Mouse (Mus musculus) stomach, postnatal 0 days (tissue): ENCODE data around the gene L3mbtl4. TPM values are rescaled to one million over a fixed set of nuclear protein-coding genes. Genes with fewer than 3 reads are reported as not detected.

Experiments used
- ATAC-seq: fragments of 200-750 bp; cut with Nextera tagmentation; 2 replicates; pipeline ENCODE4 v1.8.0; 2017; ENCODE audit not compliant: low FRiP score, low TSS enrichment
- DNase-seq: peaks from one replicate; pipeline ENCODE4 v3.0.0-alpha.2; 2016; ENCODE audit warnings: low spot score
- H3K27ac ChIP-seq: fragments of 300-500 bp; sonication (generic); replicated peaks from 2 replicates; pipeline ENCODE4 v1.5.1; 2014; ENCODE audit warnings: mild to moderate bottlenecking, control low read depth
- H3K27me3 ChIP-seq: fragments of 300-500 bp; sonication (generic); 2 replicates; pipeline ENCODE4 v1.6.1; 2014; ENCODE audit warnings: low read length; ENCODE audit not compliant: control insufficient read depth, insufficient read depth
- H3K36me3 ChIP-seq: fragments of 300-500 bp; sonication (generic); 2 replicates; pipeline ENCODE4 v1.6.1; 2014; ENCODE audit warnings: low read length, mixed read lengths; ENCODE audit not compliant: control insufficient read depth, insufficient read depth
- H3K4me1 ChIP-seq: fragments of 300-500 bp; sonication (generic); replicated peaks from 2 replicates; pipeline ENCODE4 v1.6.1; 2014; ENCODE audit warnings: antibody characterized with exemption; ENCODE audit not compliant: control insufficient read depth, insufficient read depth
- H3K4me2 ChIP-seq: fragments of 300-500 bp; sonication (generic); replicated peaks from 2 replicates; pipeline ENCODE4 v1.6.1; 2014; ENCODE audit warnings: low read depth, mild to moderate bottlenecking, control low read depth, moderate library complexity
- H3K4me3 ChIP-seq: fragments of 300-500 bp; sonication (generic); 2 replicates; pipeline ENCODE4 v1.5.1; 2014; ENCODE audit warnings: low read depth, low read length, control low read depth
- H3K9ac ChIP-seq: fragments of 300-500 bp; sonication (generic); 2 replicates; pipeline ENCODE4 v1.6.1; 2014; ENCODE audit warnings: mild to moderate bottlenecking, low read length, control low read depth, mixed read lengths
- H3K9me3 ChIP-seq: fragments of 300-500 bp; sonication (generic); 2 replicates; pipeline ENCODE4 v1.6.1; 2016; ENCODE audit warnings: low read length; ENCODE audit not compliant: control insufficient read depth
- CTCF ChIP-seq: IDR thresholded peaks from 2 replicates; pipeline ENCODE4 v1.5.1; 2016; ENCODE audit warnings: antibody characterized with exemption, low read depth, mild to moderate bottlenecking, moderate library complexity
- EP300 ChIP-seq: optimal IDR thresholded peaks from 2 replicates; pipeline ENCODE3; 2016; ENCODE audit warnings: antibody characterized with exemption
- WGBS: fragments of 180-500 bp; shearing (Covaris S2); extraction: QIAGEN DNeasy Blood & Tissue Kit; methylation state at CpG from one replicate; pipeline ENCODE4 v1.1.7; 2014; 5-methylcytosine and 5-hydroxymethylcytosine counted together
- polyA plus RNA-seq: library from polyadenylated mRNA; unstranded; fragments of >200 nt; fragmentation: Nextera tagmentation; extraction: Ambion mirVana; gene quantifications from 2 replicates; pipeline ENCODE4 v1.2.1, GENCODE M21; 2015

The L3mbtl4 gene
- polyA plus RNA-seq, 1 experiment from 2014 or later: not detected

GRCm38 (mm10) chr17:68631396-68631795, 357.8 kb downstream of the L3mbtl4 start:
- 84% methylated on average over 8 of the region's 8 CpGs for WGBS
- ATAC-seq: no peak
- DNase-seq: no peak
- no peaks in the 10 kb centered on the region for H3K4me1 ChIP-seq
- H3K4me2 ChIP-seq: no peak overlapping the region
- no peak overlapping the region for H3K9ac ChIP-seq
- H3K9me3 ChIP-seq: no peaks in the 10 kb centered on the region
- H3K4me3 ChIP-seq: no peak overlapping the region
- TF ChIP-seq CTCF (no peak), EP300 (no peak)
- H3K27me3 ChIP-seq: no peaks in the 10 kb centered on the region
- no peak overlapping the region for H3K27ac ChIP-seq
- no peaks in the 10 kb centered on the region for H3K36me3 ChIP-seq

DNA sequence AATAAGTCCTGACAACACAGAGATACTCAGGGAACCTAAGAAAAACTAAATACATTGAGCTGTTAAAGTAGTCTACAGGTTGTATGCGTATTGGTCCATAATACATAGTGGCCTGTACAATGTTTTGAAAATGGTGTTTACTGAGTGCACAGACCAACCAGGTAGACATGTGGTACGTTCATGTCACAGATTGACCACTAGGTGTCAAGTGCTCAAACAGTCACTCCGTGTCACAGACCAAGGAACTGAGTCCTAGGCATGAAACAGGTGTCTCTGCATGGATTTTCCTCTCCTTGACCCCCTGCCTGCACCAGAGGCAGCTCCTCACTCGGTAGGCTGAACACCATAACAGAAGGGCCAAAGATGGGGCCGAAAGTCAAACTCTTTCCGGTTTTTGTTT, 366.6 kb downstream of the L3mbtl4 start:
- 69% methylated on average over 6 of the region's 6 CpGs for WGBS
- H3K4me1 ChIP-seq: no peaks in the 10 kb centered on the region
- no peak overlapping the region for H3K4me3 ChIP-seq
- DNase-seq (no peak), ATAC-seq (no peak)
- H3K27me3 ChIP-seq: no peaks in the 10 kb centered on the region
- no peak overlapping the region for H3K27ac ChIP-seq
- no peak overlapping the region for H3K9ac ChIP-seq
- H3K4me2 ChIP-seq: no peak overlapping the region
- H3K36me3 ChIP-seq: no peaks in the 10 kb centered on the region
- TF ChIP-seq EP300 (no peak), CTCF (peak; percentile 21; the same call in 1 of the 2 replicates)
- H3K9me3 ChIP-seq: no peaks in the 10 kb centered on the region

GRCm38 (mm10) chr17:68642521-68643088, 369.0 kb downstream of the L3mbtl4 start:
- Histone ChIP-seq H3K9ac (no peak overlapping the region), H3K36me3 (no peaks in the 10 kb centered on the region), H3K4me2 (no peak overlapping the region), H3K4me1 (no peaks in the 10 kb centered on the region), H3K27ac (no peak overlapping the region), H3K27me3 (no peaks in the 10 kb centered on the region), H3K4me3 (no peak overlapping the region), H3K9me3 (no peaks in the 10 kb centered on the region)
- no peak for ATAC-seq
- no peak for DNase-seq
- WGBS: 71% methylated on average over 5 of the region's 5 CpGs
- TF ChIP-seq EP300 (no peak), CTCF (no peak)

GRCm38 (mm10) chr17:68666528-68666927, 392.9 kb downstream of the L3mbtl4 start:
- 50% methylated on average over 1 of the region's 1 CpGs for WGBS
- Histone ChIP-seq H3K27ac (no peak overlapping the region), H3K9me3 (no peaks in the 10 kb centered on the region), H3K36me3 (no peaks in the 10 kb centered on the region), H3K4me1 (no peaks in the 10 kb centered on the region), H3K9ac (no peak overlapping the region), H3K4me2 (no peak overlapping the region), H3K27me3 (no peaks in the 10 kb centered on the region), H3K4me3 (no peak overlapping the region)
- DNase-seq (no peak), ATAC-seq (no peak)
- TF ChIP-seq EP300 (no peak), CTCF (no peak)

DNA sequence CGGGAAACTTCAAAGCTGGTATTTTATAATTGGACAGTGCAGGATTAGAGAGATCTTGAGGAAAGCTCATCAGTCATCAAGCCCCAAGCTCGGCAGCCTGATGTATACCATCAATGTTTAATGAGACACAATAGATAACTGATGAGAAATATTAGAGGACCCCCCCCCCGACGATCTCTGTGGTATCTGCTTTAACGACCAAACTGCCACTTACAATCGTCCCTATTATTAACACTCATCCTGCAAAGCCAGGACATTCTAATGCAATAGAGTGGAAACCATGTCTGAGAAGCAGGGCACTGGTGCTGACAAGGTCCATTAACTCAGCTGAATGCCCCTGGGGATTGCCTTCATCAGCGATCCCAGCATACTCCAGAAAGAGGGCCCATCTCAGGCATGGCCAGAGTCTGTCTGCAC, 398.5 kb downstream of the L3mbtl4 start:
- Histone ChIP-seq H3K4me2 (no peak overlapping the region), H3K4me1 (no peaks in the 10 kb centered on the region), H3K27ac (no peak overlapping the region), H3K36me3 (no peaks in the 10 kb centered on the region), H3K9ac (no peak overlapping the region), H3K4me3 (no peak overlapping the region), H3K9me3 (no peaks in the 10 kb centered on the region), H3K27me3 (no peaks in the 10 kb centered on the region)
- DNase-seq (no peak), ATAC-seq (no peak)
- no peak for TF ChIP-seq CTCF
- TF ChIP-seq EP300: no peak
- WGBS: 73% methylated on average over 7 of the region's 7 CpGs

DNA sequence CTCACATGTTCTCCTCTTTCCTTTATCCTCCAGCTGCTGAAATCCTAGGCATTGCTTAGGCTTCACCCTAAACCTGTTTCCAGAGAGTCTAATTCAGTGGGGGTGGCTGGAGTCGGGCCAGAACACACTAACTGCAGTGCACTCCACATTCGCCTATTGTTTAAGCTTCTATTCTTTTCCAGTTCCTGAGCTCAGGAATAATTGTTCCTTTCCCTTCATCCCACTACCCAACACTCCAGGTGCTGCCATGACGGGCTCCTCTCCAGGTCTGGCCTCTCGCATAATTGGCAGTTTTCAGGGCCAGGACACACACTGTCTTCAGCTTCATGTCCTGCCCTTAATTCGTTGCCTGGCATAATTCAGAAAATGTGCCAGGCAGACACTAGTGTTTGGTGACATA, 437.1 kb downstream of the L3mbtl4 start:
- ATAC-seq (no peak), DNase-seq (no peak)
- Histone ChIP-seq H3K4me2 (no peak overlapping the region), H3K27me3 (no peaks in the 10 kb centered on the region), H3K9ac (no peak overlapping the region), H3K27ac (no peak overlapping the region), H3K9me3 (no peaks in the 10 kb centered on the region), H3K4me3 (no peak overlapping the region), H3K4me1 (no peaks in the 10 kb centered on the region), H3K36me3 (no peaks in the 10 kb centered on the region)
- TF ChIP-seq EP300 (no peak), CTCF (no peak)
- 65% methylated on average over 5 of the region's 5 CpGs for WGBS
